Mouse (Mus musculus) right cerebral cortex, adult 2 months (tissue): ENCODE data around the gene Zfp940.
"Not testable (repeated sequence)": the region's sequence is repeated elsewhere in the genome, so short reads cannot be mapped to it uniquely, and the experiment has no call there.

ENCODE experiments used
- DNase-seq, 2 experiments: peaks; one replicate each; pipeline ENCODE4 v3.0.0; 2021 to 2022; ENCODE audit warnings: low spot score in 2 of 2

Zfp940 gene

DNA sequence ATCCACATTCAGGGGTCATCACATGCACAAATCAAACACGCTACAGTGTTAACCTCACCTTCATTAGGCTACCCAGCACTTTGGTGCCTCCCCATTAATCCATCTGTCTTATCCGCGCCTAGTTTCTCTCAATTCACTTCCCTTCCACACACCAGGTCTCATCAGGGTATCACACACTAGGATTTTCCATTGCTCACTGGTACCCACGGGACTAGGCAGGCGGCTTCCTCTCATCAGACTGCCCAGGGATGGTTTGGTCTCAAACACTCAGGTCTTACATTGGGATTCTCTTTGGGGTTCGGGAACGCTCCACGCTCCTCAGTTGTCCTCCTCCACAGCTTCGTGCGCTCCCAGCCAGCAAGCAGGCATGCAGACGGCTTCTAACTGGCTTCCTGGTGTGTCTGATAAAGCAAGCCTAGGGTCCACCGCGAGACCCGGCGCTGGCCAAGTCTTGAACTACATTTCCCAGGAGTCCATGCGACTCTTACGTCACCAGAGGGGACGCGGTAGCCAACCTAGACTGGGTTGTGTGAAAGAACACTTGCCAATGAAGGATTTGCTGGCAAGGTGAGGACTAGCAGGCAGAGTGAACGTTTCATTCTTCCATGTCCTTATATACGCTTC lies at the start of gene Zfp940:
Gene Zfp940, minus strand, starts transcription at position 451 of the 624 bp plus-strand sequence.
- DNase-seq = peak; percentile 93 to 95

DNA sequence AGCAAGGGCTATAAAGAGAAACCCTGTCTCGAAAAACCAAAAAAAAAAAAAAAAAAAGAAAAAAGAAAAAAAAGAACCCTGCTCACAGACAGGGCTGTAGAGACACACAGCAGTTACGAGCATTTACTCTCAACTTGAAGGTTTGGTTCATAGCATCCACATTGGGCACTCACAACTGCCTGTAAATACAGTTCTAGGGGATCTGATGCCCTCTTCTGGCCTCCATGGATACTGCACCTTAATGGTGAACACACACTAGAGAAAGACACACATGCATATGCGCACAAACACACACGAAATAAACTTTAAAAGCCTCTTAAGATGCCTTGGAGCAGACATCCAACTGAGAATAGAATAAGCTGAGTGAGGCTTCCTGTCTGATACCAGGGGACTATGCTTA lies 44.9 kb upstream of the Zfp940 start:
- DNase-seq = no peak

DNA sequence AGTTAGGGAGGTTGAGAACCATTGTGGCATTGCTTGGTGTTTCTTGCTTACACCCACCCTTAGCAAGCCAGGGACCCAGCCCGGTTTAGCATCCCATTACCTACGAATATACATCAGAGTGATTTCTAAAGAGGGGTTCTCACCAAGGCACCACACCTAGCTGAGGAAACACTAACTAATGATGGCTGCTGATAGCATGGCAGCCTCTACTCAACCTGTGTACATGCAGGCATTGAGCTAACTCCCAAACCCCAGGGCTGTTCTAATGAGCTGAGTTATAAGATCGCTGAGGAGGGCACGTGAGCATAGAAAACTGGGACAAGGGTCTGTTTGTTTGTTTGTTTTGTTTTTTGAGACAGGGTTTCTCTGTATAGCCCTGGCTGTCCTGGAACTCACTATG lies 39.3 kb upstream of the Zfp940 start:
- DNase-seq = no peak

DNA sequence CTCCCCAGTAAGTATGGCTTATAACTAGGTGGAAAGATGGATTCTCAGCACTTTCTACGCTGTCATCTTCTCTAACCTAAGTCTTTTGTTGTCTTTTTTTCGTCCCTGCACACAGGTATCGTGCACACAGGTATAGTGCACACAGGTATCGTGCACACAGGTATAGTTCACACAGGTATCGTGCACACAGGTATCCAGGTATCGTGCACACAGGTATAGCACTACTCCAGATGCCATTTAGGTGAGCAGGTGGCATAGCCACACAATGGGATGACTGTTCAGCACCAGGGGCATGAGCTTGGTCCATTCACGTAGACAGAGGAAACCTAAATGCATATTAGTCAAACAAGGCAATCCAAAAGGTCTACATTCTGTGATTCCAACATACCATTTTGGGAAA lies 37.0 kb upstream of the Zfp940 start:
- DNase-seq = no peak

DNA sequence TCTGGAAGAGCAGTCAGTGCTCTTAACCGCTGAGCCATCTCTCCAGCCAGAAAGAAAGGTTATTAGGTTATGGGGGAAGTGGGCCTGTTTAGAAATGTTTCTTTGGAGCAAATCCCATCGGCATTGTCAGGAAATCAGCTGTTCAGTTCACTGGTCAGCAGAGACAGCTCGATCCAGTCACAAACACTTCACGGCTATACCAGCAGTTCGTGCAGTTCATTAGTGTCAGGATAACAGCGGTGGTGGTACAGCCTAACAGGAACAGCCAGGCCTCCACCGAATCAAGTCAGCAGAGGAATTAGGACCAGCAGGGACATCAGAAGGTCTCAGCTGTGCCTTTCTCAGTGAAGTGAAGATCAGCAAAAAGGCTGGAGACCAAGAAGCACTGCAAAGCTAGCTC lies 27.4 kb upstream of the Zfp940 start:
- no peak for DNase-seq

DNA sequence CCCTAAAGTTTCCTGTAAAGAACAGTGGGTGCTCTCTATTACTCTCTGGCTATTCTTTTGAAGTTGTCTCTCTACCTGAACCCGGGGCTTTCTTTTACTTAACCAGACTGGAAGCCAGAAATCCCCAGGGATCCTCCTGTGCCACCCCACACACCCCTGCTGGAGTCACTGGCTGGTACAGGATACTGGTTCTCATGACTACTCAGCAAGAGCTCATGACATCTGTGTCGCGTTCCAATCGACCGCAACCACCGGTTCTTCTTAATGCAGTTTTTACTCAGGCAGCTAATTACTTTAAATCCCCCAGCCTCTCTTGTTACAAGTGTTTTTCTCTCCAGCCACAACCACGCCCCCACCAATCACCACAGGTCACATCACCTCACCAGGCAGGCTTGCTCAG lies 26.6 kb upstream of the Zfp940 start:
- DNase-seq = no peak

DNA sequence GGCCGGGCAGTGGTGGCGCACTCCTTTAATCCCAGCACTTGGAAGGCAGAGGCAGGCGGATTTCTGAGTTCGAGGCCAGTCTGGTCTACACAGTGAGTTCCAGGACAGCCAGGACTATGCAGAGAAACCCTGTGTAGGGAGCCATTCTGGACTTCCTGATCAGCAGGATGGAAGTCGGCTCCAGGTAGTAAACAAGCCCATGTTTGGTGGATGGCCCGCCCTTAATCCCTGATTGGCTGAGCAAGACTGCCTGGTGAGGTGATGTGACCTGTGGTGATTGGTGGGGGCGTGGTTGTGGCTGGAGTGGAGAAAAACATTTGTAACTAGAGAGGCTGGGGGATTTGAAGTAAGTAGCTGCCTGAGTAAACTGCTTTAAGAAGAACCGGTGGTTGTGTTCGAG lies 24.1 kb upstream of the Zfp940 start:
- not testable (repeated sequence) for DNase-seq

DNA sequence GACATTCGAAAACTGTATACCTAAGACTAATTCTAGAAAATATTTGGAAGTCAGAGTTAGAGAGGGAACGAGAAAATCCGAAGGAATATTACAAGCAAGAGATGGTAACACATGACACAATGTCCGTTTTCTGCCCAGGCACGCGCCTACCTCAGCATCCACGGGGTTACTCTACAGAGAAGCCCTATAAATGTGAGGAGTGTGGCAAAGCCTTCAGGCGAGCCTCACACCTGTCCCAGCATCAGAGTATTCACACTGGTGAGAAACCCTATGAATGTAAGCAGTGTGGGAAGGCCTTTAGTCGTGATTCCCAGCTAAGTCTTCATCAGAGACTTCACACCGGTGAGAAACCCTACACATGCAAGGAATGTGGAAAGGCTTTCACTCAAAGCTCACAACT lies 20.8 kb upstream of the Zfp940 start:
- DNase-seq = no peak

DNA sequence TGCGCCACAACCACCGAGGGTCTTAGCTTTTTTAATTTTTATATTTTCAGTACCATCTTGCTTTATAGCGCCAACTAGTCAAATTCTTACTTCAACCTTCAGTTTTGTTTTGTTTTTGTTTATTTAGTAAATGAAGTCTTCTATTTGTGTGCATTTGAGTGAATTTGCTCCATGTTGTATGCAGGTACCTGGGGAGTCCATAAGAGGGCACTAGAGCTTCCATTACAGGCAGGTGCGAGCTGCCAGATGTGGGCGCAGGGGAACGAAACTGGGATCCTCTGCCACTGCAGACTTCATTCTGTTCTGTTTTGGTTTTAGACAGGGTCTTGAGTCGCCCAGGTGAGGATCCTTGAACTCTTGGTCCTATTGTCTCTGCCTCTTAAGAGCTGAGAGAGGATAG lies 8.2 kb upstream of the Zfp940 start:
- DNase-seq = no peak

DNA sequence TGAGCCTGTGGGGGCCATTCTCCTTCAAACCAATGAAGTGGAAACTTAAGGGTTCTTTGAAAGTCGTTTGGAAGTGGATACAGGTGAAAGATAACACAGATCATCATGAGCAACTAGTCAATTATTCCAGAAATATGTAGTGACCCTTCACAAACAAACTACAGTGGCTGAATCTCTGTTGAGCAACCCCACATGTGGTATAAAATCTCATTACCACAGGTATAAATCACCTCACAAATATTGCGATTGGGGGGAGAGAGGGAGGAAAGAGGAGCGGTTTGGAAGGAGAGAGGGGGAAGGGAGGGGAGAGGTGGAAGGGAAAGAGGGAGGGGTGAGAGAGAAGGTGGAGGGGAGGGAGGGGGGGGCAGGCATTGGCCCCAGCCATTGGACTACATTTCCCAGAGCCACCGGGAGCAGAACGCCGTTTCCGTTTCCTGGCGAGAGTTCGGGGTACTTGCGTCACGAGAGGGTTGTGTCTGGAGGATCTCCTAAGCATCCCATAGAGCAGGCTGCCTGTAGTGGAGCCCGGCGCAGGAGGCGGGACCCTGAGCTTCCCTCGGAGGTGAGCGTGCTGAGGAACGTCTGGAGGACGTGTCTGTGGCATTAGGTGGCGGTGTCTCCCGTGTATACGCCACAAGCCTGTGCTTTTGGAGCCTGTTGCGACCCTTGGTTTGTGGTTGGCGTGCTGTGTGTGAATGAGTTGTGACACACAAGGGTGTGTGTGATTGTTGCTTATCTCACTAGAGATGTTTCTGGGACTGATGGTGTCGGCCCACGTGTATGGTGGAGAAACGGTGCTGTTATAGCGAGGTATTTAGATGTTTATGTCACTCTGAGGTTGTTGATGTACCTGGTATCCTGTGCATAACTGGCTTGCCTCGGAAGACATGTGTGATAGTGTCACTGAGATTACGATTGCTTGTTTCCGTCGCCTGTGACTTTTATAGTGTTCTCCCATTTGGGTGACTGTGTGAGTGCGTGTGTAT lies 6.4 kb upstream of the Zfp940 start, which contains the start of gene Zfp420:
Gene Zfp420, plus strand, starts transcription at position 448 of the 986 bp plus-strand sequence.
- DNase-seq = peak; percentile 92 to 94

DNA sequence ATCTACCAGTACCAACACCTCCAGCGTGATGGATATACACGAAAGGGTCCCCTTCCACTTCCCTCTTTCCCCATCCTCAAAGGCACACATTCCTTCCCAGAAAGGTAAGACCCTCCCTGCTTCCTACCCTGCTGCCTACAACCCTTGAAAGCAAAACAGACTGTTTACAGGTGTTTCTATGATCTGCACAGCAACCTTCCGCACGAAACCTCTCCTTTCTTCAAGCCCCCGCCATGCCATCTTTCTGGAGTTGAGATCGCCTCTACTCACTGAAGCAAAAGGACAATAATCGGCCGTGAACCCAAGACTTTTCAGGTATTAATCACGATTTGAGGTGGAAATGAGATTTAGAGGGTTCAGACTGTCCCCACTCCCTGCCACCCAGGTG lies 644 bp downstream of the Zfp940 start:
- no peak for DNase-seq

DNA sequence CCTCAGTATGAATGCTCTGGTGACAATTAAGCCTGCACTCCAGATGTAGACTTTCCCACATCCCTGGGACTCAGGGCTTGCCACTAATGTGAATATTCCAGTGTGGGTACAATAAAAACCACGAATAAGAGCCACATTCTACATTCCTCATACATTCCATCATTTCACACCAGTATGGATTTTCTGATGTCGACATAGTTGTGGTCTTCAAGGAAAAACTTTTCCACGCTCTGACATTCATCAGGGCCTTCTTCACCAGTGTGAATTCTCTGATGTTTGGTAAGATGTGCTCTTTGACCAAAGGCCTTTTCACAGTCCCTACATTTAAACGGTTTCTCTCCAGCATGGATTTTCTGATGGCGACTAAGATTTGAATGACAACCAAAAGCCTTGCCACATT lies 8.9 kb downstream of the Zfp940 start:
- DNase-seq = no peak

DNA sequence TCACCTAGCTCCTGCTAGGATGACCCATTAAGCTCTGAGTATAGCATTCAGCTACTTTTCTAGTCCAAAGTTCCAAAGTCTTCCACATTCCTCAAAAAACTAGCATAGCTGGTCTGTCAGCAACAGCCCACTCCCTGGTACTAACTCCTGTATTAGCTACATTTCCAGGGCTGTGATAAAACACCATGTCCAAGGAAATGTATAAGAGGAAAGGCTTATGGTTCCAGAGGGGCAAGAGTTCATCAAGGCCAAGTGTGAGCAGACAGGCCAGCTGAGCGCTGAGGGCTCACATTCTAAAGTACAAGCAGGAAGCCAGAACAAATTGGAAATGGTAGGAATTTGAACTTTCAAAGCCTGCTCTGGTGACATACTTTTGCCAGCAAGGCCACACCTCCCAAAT lies 11.4 kb downstream of the Zfp940 start:
- no peak for DNase-seq

DNA sequence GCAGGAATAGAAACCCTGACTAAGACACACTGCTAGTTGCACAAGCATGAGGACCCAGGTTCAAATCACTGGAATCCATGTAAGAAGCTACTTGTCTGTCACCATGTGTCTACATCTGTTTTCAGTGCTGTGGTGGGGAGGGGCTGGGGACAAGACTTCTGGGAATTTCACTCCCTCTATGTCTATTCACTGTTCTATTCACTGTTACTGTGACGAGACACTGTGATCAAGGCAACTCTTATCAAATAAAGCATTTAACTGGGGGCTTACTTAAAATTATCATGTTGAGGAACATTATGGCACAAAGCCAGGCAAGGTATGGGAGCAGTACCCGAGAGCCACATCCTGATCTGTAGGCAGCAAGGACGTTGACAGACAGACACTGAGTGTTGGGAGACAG lies 14.2 kb downstream of the Zfp940 start:
- DNase-seq = no peak

DNA sequence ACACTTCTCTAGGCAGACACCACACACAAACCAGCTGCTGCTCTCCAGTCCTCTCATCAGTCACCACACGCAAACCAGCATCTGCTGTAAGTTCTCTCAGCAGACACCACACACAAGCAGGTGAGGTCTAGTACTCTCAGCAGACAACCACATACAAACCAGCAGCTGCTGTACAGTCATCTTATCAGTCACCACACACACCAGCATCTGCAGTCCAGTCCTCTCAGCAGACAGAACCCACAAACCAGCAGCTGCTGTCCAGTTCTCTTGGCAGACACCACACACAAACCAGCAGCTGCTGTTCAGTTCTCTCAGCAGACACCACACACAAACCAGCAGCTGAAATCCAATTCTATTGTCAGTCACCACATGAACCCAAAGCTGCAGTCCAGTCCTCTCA lies 16.7 kb downstream of the Zfp940 start:
- DNase-seq = no peak

DNA sequence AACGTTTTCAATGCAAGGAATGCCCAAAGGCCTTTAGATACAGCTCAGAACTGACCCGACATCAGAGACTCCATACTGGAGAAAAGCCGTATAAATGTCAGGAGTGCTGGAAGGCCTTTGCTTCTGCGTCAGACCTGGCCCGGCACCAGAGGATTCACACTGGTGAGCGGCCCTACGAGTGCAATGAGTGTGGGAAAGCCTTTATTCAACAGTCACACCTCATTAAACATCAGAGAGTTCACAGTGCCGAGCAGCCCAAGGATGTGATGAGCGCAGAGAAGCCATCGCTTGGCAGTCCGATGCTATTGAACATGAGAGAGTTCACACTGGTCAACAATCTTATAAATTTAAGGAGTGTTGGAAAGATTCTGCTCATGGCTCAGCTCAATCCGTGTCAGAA lies 23.7 kb downstream of the Zfp940 start:
- no peak for DNase-seq

DNA sequence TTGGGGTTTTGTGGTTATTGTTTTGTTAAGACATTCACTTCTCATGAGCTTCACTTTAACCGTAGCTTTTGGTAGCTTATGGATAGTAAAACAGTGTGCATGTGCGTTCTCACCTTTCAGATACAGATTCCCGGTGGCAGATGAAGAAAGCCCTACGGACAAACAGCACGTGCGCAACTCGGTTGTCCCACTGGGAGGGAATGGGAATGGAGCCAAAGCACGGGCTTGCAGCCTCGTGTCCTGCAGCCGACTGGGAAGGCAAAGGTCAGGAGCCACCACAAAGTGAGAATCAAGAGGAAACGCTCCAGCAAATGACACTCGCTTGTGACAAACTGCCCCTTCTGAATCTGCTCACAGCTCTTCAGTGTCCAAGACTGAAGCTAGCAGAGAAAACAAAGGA lies 25.5 kb downstream of the Zfp940 start:
- DNase-seq = no peak

DNA sequence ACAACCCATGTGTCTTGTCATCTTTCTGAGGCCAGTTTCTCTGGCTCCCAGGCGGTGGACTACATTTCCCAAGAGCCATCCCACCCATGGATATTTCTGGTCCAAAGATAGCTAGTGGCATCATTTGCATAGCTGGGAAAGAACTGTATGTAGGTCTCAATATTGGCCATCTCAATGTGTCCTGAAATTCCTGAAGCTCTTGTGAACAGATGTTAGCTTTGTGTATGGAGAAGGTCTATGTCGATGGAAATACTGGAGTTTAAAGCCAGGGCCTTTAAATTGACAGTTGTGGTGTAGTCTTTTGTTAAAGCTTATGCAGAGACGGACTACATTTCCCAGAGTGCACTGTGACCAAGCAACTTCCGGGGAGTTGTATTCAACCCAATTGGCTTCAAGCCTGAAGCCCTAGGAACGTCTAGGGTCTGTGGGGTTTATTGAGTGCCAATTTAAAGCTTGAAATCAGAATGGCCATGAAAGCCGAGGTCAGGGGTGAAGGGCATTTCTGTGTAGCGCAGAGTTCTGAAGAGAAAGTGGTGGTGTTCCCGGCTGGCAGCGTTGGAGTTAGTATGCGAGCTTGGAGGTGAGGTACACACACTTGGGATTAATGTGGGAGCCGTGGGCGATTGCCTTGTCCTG lies 34.7 kb downstream of the Zfp940 start:
- DNase-seq = peak; percentile 79 to 90

DNA sequence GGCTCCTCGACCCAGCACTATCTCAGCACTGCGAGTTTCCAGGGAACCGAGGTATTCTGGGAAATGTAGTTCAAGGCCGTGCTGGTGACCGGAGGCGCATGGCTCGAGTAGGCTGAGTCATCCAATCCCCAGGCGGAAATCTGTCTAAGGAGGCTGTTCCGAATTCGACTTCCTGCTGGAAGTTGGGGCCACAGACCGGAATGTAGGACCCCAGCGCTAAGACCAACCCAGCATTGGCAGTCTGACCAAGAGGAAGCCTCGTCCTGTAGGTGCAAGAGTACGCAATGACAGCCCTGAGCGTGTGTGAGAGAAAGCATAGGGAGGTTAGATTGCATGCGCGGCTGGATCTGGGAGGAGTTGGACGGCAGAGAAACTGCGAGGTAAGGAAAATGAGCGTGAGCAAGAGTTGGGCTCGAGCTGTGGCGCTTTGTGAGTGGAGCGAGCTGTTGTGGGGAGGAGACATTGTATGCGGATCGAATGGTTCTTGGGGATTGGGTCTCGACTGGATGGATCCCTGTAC lies 37.5 kb downstream of the Zfp940 start, which contains the start of gene Zfp790:
Gene Zfp790, plus strand, starts transcription at position 205 of the 520 bp plus-strand sequence.
- peak; percentile 91 to 92 for DNase-seq

DNA sequence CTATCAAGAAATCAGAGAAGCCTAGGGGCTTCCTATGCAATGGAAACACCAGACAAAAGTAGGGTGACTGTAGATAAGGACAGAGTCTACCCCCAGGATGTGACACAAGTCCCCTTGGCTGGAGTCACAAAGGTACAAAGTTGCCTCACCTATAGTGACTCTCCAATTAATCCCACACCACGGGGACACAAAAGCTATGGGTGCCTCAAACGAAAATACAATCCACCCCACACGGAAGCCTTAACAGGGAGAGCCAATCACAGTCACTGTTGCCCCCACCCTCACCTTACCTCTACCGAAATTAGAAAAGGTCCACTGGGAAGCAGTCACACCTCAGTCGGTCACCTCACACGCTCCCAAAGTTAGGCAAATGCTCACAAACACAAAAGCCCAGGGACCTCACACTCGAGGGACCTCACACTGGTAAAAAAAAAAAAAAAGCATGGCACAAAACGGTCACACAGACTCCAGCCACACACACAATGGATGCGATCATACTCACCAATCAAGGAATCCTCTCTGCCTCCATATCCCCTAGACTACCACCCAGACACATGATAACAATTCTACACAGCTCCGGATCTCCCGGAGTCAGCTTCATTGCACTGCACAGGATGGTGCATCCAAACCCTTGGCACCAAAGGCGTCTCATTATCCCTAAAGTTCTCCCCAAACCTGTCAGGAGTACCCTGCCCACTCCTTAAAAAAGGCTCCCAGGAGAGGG lies 38.2 kb downstream of the Zfp940 start:
- DNase-seq = no peak

DNA sequence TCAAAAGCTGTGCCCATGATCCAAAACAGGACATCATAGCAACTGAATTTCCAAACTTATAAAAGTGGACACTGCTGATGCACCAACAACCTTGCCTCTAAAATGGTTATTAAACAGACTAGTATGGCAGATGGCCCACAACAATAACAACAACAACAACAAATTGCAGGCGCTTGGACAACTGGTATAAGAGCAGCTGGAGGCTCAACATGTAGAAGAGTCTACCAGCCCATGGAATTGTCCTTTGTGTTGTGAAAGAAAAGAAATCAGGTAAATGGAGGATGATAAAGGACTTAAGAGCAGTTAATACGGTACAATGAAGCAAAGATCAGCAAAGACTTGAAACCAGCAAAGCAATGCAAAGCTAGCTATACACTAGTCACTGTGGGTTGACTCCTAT lies 39.1 kb downstream of the Zfp940 start:
- no peak for DNase-seq

DNA sequence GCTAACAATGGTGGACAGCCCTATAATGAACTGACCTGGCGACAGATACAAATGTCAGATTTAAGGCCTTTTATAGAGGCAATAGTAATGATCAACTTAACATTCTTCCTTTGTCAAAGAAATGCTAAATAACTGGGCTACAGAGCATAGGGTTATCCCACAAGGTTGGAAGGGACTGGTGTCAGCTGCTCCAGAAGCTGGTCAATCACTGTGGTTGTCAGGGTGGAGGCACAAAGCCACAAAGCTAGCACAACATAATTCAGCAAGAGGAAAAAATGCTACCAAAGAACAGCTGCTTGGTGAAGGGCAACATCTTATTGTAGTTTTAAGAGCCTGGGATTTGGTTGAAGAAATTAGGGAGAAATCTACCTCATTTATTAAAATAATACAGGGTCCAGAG lies 41.2 kb downstream of the Zfp940 start:
- no peak for DNase-seq
